Mouse (Mus musculus): ENCODE measurements around the gene Pdzk1ip1. TPM values are rescaled to one million over a fixed set of nuclear protein-coding genes. Genes with fewer than 3 reads are reported as not detected.

Gene Pdzk1ip1
- total and polyA plus RNA-seq, 3 experiments, result 0.14 TPM; not detected in 2

DNA sequence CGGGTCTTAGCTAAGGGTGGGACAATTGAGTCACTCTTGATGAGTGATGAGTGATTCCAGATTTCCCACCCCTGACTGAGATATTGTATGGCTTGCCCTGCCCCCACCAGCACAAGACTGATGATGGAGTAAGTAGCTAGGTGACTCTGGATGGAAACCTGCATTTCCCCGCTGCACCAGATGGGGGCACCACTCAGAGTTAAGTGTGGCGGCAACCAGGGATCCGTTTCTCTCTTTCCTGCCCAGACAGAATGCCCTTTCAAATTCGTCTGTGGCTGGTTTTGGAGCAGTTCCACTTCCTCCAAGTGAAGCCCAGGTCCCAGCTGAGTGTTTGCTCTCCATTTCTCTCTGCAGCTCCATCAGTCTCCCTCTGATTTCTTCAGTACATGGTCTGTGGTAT is 40.8 kb upstream of the Pdzk1ip1 start (continued):
- TF ChIP-seq MYC (IDR thresholded peaks at IDR 0.05; ENCODE audit: low read depth, low read length) (no peak), HCFC1 (IDR thresholded peaks at IDR 0.05; ENCODE audit: low read depth, low read length) (peak; percentile 50; the same call in 1 of the 2 replicates)

DNA sequence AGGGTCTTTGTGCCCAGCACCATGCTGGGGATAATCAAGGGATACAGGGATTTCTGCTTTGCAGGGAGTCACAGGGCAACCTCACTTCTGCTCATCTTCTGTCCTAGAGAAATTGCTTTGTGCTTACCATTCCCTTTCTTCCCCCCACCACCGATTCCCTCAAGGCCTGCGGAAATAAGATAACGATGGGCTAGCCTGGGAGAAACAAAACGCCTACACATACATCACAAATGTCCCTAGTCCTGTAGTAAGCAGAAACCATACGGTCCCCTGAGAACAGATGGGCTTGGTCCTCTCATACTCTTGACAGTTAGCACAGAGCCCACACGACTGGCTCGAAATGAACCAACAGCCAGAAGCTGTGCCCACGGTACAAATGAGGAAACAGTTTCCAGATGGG is 40.3 kb upstream of the Pdzk1ip1 start:
- no peaks in the 10 kb centered on the region for H3K27me3 ChIP-seq (ENCODE audit: control insufficient read depth in 1 of 2, insufficient read depth in 2 of 2, low read length in 2 of 2)
- peaks cover 0 to 12% of the 10 kb centered on the region in 2 experiments; a peak in 2 of 4 replicates for H3K36me3 ChIP-seq (ENCODE audit: control insufficient read depth in 1 of 2, insufficient read depth in 2 of 2, low read length in 2 of 2)
- TF ChIP-seq CTCF (IDR thresholded peaks at IDR 0.05 in 2 of 3, conservative IDR thresholded peaks at IDR 0.05 in 1 of 3; ENCODE audit: control insufficient read depth in 1 of 3, insufficient read depth in 1 of 3, low read depth in 2 of 3, low read length in 3 of 3, poor library complexity in 1 of 3, severe bottlenecking in 1 of 3) (no peak), MXI1 (IDR thresholded peaks at IDR 0.05; ENCODE audit: low read depth, low read length) (peak; percentile 51; the same call in 1 of the 2 replicates), TCF12 (IDR thresholded peaks at IDR 0.05; ENCODE audit: low read depth, low read length) (peak; percentile 63), POLR2A (IDR thresholded peaks at IDR 0.05; ENCODE audit: control insufficient read depth in 1 of 2, insufficient read depth in 1 of 2, low read depth in 1 of 2, low read length in 2 of 2, poor library complexity in 1 of 2) (no peak), NELFE (IDR thresholded peaks at IDR 0.05; ENCODE audit: low read depth, low read length) (0 out of 2 replicates have a peak, but pooled peaks have one; percentile 12), GATA1 (IDR thresholded peaks at IDR 0.05; ENCODE audit: low read depth, low read length) (peak; percentile 65), USF2 (IDR thresholded peaks at IDR 0.05; ENCODE audit: borderline replicate concordance in 1 of 2, insufficient read depth in 1 of 2, low read depth in 1 of 2, low read length in 2 of 2) (no peak), EP300 (IDR thresholded peaks at IDR 0.05; ENCODE audit: low read depth in 1 of 2, low read length in 2 of 2) (peak; percentile 21 to 59; a peak in 3 of 4 replicates), TAL1 (IDR thresholded peaks at IDR 0.05; ENCODE audit: low read length) (peak; percentile 92), ETS1 (IDR thresholded peaks at IDR 0.05; ENCODE audit: low read depth, low read length) (peak; percentile 24; the same call in 1 of the 2 replicates)
- no peaks in the 10 kb centered on the region; the same call in 1 of the 2 replicates for H3K79me2 ChIP-seq (ENCODE audit: control insufficient read depth, insufficient read depth, low read length, poor library complexity)
- DNase-seq (ENCODE audit: low read depth, low spot score), result peak; percentile 74
- peak overlapping the region; percentile 67 for H3K27ac ChIP-seq (ENCODE audit: control insufficient read depth, low read depth, low read length)
- no peaks in the 10 kb centered on the region for H3K9me3 ChIP-seq (replicated peaks; ENCODE audit: insufficient read depth, low read length)
- H3K4me3 ChIP-seq (ENCODE audit: control insufficient read depth in 1 of 2, insufficient read depth in 1 of 2, low read depth in 2 of 2, low read length in 2 of 2), result peak overlapping the region; percentile 47 to 57
- H3K4me1 ChIP-seq (ENCODE audit: control insufficient read depth in 1 of 2, insufficient read depth in 2 of 2, low read length in 2 of 2), result peaks cover 6 to 19% of the 10 kb centered on the region in 2 experiments
- H3K9ac ChIP-seq (ENCODE audit: control insufficient read depth, low read depth, low read length, poor library complexity, severe bottlenecking), result peak overlapping the region; percentile 64

DNA sequence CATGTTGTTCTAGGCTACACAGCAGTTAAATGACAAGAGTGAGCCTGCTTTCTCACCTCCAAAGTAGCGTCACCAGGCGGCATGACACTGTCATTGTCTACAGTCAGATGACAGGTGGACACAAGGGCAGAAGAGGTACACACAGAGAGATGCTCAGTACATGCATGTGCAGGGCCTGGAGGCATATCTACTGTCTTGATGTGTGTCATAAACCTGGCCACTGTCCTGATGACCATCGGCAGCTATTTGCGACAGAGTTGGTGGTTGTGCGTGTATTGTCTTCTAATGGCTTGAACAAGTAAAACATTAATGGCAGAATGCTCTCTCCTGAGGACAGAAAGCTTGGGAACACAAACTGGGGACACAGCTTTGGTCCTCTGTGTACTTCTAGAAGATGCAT is 37.3 kb upstream of the Pdzk1ip1 start:
- Histone ChIP-seq H3K4me3 (ENCODE audit: control insufficient read depth in 1 of 2, insufficient read depth in 1 of 2, low read depth in 2 of 2, low read length in 2 of 2) (no peak overlapping the region), H3K4me1 (ENCODE audit: control insufficient read depth in 1 of 2, insufficient read depth in 2 of 2, low read length in 2 of 2) (peaks cover 16 to 31% of the 10 kb centered on the region in 2 experiments), H3K27me3 (ENCODE audit: control insufficient read depth in 1 of 2, insufficient read depth in 2 of 2, low read length in 2 of 2) (no peaks in the 10 kb centered on the region), H3K36me3 (ENCODE audit: control insufficient read depth in 1 of 2, insufficient read depth in 2 of 2, low read length in 2 of 2) (peaks cover 0 to 24% of the 10 kb centered on the region in 2 experiments; a peak in 2 of 4 replicates), H3K79me2 (ENCODE audit: control insufficient read depth, insufficient read depth, low read length, poor library complexity) (no peaks in the 10 kb centered on the region; the same call in 1 of the 2 replicates), H3K9ac (ENCODE audit: control insufficient read depth, low read depth, low read length, poor library complexity, severe bottlenecking) (no peak overlapping the region), H3K9me3 (replicated peaks; ENCODE audit: insufficient read depth, low read length) (no peaks in the 10 kb centered on the region), H3K27ac (ENCODE audit: control insufficient read depth, low read depth, low read length) (no peak overlapping the region)
- no peak for TF ChIP-seq MXI1 (IDR thresholded peaks at IDR 0.05; ENCODE audit: low read depth, low read length)
- no peak for TF ChIP-seq SMC3 (IDR thresholded peaks at IDR 0.05; ENCODE audit: low read depth, low read length)
- no peak for TF ChIP-seq GABPA (IDR thresholded peaks at IDR 0.05; ENCODE audit: low read depth, low read length)
- TF ChIP-seq MAZ (IDR thresholded peaks at IDR 0.05; ENCODE audit: low read depth, low read length), result no peak
- no peak for TF ChIP-seq CTCF (IDR thresholded peaks at IDR 0.05 in 2 of 3, conservative IDR thresholded peaks at IDR 0.05 in 1 of 3; ENCODE audit: control insufficient read depth in 1 of 3, insufficient read depth in 1 of 3, low read depth in 2 of 3, low read length in 3 of 3, poor library complexity in 1 of 3, severe bottlenecking in 1 of 3)
- TF ChIP-seq ZC3H11A (IDR thresholded peaks at IDR 0.05; ENCODE audit: low read depth, low read length), result no peak
- TF ChIP-seq JUND (IDR thresholded peaks at IDR 0.05; ENCODE audit: low read depth, low read length), result no peak
- TF ChIP-seq MAX (IDR thresholded peaks at IDR 0.05; ENCODE audit: low read length), result no peak
- TF ChIP-seq USF2 (IDR thresholded peaks at IDR 0.05; ENCODE audit: borderline replicate concordance in 1 of 2, insufficient read depth in 1 of 2, low read depth in 1 of 2, low read length in 2 of 2), result no peak
- TF ChIP-seq RCOR1 (IDR thresholded peaks at IDR 0.05; ENCODE audit: low read depth, low read length), result no peak
- TF ChIP-seq NRF1 (IDR thresholded peaks at IDR 0.05; ENCODE audit: insufficient read depth, low read depth, low read length, poor library complexity, severe bottlenecking), result no peak
- TF ChIP-seq EP300 (IDR thresholded peaks at IDR 0.05; ENCODE audit: low read depth in 1 of 2, low read length in 2 of 2), result no peak
- no peak for TF ChIP-seq POLR2AphosphoS5 (IDR thresholded peaks at IDR 0.05; ENCODE audit: borderline replicate concordance, low read depth, low read length)
- no peak for TF ChIP-seq RAD21 (IDR thresholded peaks at IDR 0.05; ENCODE audit: low read depth, low read length)
- TF ChIP-seq HCFC1 (IDR thresholded peaks at IDR 0.05; ENCODE audit: low read depth, low read length), result no peak
- TF ChIP-seq POLR2A (IDR thresholded peaks at IDR 0.05; ENCODE audit: control insufficient read depth in 1 of 2, insufficient read depth in 1 of 2, low read depth in 1 of 2, low read length in 2 of 2, poor library complexity in 1 of 2), result no peak
- no peak for DNase-seq (ENCODE audit: low read depth, low spot score)
